Mouse (Mus musculus) activated CD4-positive, CD25-positive, alpha-beta regulatory T cell, adult 4 months (primary cell): ENCODE measurements at regions not wholly inside any gene's neighbourhood (a gene's known extent, or its start where the extent isn't known, plus 50 kb on each side); places are given as distances from the start of the nearest gene placed in this dataset.

ENCODE experiments used
- ATAC-seq: one replicate; pipeline ENCODE4 v1.8.0; 2017

DNA sequence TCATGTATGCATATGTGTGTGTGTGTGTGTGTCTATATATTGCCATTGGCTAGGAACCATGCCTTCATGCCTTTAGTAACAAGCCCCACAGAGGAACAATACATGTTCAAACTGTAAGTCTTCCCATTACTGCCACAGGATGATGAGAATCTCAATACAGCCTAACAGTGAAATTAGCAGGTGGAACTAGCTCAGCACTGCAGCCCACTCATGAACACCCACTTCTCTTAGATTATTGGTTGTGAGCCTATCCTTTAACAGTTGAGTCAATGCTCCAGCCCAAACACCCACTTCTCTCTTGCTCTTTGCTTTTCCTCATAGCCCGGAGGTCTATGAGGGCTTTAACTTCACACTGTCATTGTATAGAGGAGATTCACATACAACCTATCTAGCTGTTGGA is 287.5 kb upstream of the Plxna2 start:
- no peak for ATAC-seq

GRCm38 (mm10) chr1:194320320-194321036 is 297.5 kb upstream of the Plxna2 start:
- ATAC-seq, result no peak

- no peak for ATAC-seq
Observed at GRCm38 (mm10) chr1:194318351-194318750, 299.7 kb upstream of the Plxna2 start.

DNA sequence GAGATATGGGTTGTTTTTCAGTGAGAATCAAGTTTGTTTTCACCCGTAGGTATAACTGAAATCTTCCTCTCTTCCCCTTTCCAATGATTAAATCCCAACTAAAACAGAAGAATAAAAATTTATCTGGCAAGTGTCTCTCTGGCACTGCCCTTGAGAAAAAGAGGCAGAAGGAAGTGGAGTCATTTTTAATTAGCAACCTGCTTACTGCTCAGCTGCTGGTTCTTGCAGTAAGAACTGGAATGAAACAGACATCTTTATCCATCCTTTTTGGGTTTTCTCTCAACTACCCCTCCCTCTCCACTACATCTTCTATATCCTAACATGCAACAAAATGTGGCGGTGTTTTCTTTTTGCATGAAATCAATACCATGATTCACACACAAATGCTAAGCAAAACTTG is 302.4 kb upstream of the Plxna2 start:
- no peak for ATAC-seq

DNA sequence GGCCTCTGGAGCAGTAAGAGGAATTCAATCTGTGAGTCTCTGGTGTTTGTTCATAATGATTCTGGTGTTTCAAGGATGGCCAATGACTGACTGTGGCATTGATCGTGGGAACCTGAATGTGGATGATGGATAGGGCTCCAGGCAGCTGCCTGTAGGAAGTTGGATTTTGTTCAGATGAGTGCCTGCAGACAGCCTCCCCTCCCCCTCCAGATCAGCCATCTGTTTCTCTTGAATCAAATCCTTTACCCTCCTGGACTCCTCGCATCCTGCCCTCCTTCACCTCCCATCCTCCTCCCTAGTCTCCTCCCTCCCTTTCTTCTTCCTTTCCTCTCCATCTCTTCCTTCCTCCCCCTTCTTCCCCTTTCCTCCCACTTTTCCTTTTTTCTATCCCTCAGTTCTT is 307.6 kb upstream of the Plxna2 start:
- no peak for ATAC-seq

DNA sequence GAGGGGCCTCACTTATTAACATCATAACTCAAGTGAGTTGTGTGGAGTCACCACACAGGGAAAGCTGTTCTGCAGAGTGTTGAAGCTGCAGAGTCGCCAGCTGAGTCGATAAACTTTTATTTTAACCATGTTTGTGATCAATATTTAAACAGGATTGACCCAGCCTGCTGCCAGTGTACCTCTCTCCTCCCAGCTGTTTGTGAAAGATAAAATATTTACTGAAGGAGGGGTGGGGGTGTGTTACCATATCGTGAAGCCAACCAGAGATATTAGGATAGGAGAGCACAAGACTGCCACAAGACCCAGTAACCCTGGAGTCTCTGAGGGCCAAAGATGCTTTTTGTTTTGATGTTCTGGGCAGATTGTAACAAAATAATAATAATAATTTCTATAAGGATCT is 309.4 kb upstream of the Plxna2 start:
- no peak for ATAC-seq

DNA sequence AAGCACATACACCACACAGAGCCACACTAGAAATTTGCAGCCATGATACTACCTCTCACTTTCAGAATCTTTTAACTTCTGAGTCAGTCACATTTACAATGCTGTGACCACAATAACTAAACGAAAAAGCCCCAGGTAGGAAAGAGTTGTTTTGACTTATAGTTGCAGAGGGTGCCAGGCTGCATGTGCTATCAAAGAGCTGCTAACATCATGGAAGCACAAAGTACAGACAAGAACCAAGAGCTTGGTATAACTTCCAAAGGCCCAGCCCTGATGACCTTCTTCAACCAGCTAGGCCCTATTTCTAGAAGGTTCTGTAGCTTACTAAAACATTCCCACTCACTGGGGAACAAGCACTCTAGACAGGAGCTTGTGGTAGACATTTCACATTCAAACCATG is 314.1 kb upstream of the Plxna2 start:
- ATAC-seq, result no peak

DNA sequence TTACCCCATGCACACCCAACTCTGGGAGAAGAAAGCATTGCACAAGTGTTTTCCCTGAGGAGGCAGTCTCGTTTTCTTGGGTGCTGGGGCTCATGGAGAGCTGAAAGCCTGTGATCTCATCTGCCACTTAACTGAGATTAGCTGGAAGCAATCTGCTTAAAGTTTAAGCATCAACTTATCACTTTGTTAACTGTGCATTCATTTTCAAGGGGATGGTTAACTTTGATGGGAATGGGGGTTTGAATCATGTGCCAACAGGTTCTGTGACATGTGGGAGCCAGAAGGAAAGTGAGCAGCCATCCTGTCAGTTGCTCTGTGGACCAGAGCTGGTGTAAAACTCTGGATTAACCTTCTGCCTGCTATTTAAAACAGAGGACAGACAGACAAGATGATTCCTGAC is 315.2 kb upstream of the Plxna2 start:
- ATAC-seq, result no peak

GRCm38 (mm10) chr1:194281941-194282340 is 336.1 kb upstream of the Plxna2 start:
- no peak for ATAC-seq

DNA sequence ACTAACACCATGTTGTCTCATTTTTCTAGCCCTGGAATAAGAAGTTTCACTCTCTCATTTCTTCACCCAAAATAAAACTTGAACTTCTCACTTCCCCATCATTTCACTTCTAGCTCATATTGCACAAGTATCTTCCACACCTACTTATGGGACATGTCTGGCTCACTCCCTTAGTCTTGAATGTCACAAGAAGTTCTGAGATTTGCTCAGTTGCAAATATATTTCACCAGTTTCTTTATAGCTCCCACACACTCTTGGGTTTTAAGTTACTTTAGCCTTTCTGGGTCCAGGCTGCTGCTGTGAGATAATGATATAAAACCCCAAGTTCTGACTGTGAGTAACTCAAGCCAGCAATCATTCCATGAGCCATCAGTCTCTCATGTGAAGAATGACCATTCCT is 350.0 kb upstream of the Plxna2 start:
- ATAC-seq, result no peak

GRCm38 (mm10) chr1:194262374-194262773 is 355.6 kb upstream of the Plxna2 start:
- no peak for ATAC-seq

- ATAC-seq, result no peak
Observed at GRCm38 (mm10) chr1:194259957-194260356, 358.1 kb upstream of the Plxna2 start.

GRCm38 (mm10) chr1:194244776-194245366 is 373.1 kb upstream of the Plxna2 start:
- ATAC-seq, result no peak

GRCm38 (mm10) chr1:194241111-194241510 is 376.9 kb upstream of the Plxna2 start:
- ATAC-seq, result no peak

- ATAC-seq, result no peak
Observed at GRCm38 (mm10) chr1:194231206-194231605, 386.8 kb upstream of the Plxna2 start.

GRCm38 (mm10) chr1:194226550-194227160 is 391.4 kb upstream of the Plxna2 start:
- no peak for ATAC-seq

DNA sequence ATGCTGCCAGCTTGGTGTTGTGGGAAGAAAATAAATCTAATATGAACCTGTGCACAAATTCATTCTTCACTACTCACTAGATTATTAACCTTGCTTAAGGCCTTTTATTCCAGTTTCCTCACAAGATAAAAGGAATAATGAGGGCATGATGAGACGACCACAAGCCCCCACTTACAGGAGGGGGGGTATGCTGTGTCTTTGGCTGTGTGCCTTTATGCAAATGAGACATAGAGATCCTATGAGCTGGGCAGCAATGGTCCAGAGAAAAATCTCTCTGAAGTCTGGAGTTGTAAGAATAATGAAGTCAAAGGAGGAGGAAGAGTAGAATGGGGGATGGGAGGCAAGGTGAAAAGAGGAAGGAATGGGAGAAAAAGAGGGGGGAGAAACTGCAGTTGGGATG is 392.2 kb upstream of the Plxna2 start:
- ATAC-seq, result no peak

DNA sequence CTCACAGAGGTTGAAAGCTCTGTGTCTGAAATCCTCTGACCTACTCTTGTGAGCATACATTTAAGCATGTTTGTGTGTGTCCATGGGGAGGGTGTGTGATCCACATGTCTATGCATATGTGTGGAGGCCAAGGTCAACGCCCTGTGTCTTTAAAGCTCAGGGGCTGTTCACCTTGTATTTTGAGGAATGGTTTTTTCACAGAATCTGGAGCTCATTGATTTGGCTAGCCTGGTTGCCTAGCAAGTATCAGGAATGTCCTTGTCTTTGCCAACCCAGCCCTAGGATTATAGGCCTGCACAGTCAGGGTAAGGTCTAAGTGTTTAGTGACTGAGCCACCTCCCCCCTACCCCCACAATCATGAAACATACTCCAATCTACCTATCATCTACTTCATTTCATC is 394.0 kb upstream of the Plxna2 start:
- ATAC-seq, result no peak

DNA sequence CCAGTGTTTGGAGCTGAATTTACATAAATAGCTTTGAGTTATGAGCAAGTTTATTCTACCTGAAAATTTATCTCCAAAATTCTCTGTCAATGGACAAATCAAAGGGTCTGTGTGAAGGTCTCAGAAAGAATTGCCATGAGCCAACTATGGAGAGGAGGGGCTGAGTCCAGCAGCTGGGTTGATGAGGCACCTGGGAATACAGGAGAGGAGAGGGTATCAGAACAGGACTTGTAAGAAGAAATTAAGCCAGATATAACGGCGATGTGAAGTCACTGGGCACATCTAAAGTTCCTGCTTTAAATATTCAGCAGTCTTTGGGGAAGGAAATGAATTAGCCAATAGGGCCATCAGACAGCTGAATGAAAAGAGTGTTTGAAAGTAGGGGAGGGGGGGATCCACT is 394.4 kb upstream of the Plxna2 start:
- no peak for ATAC-seq

DNA sequence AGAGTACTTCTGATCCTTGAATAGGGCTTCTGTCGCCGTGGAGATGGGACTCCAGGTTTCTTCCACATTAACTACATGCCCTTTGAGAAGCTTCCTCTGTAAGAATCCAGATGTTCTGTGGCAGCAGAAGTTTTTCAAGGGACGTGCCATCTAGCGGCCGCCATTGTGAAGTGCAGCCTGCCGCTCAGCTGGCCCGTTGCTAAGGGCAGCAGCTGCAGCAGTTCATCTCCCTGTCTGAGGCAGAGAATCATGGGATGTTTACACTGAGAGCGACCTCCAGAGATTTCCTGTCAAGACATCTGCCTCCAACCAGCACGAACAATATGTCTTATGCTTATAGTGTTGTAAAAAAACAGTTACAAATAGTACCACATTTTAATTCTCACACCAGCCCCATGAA is 395.0 kb upstream of the Plxna2 start:
- ATAC-seq, result no peak

DNA sequence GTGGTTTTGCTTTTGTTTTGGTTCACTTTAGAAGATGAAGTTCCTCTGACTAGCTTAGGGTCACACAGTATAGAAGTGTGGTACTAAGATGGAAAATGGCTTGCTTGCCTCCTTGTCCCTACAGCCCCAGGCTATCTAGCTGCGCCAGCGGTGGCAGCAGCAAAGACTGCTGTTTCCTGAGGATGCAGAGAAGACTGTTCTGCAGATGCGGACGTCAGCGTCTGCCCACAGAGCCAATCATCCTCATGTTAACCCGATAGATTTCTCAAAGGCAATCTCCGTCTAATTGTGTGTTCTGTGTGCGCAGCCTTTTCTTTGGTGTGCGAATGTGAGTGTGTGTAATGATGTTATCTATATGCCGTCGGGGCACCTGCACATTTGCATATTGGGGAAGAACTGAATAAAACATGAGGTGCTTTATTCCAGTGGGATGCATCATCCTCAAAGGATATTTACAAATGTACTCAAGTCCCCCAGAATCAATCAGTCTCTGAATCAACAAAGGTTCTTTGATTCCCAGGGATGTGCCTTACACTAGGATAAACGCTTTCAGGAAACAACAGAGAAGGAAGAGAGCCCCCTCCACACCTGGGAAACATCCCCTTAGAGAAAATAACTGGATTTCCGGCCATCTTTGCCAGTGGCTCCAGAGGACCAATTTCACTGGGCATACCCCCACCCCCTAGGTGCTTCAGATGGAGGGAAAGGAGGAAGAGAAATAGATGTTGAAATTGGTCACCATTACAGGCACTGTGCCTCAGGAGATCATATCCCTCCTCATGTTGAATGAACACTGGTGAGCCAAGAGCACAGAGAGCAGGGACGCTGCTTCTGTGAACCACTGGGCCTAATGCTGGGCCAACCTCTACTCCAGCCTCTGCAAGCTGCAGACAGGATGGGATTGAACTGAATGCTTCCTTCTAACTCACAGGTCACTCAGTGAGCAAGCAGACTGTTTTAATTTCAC is 409.7 kb upstream of the Plxna2 start:
- ATAC-seq, result no peak

DNA sequence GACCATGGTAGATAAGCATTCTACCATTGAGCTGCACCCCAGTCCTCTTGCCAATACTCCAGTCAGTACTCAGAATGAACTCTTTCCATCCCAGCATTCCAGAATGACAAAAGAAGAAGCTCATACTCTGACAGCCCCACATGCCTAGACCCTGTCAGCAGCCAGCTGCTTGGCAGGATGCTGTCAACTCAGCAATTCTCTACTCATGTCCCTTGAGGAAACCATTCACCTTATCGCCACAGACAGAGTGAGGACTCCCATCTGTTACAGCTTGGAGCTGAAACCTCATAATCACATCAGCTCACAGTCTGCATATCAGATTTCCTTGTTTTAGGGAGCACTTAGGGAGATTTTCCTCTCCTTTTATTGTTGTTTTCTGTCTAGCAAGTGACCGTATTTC is 420.5 kb upstream of the Plxna2 start:
- ATAC-seq, result no peak

- no peak for ATAC-seq
Observed at GRCm38 (mm10) chr1:194182293-194182692, 435.7 kb upstream of the Plxna2 start.
